Mouse (Mus musculus): ENCODE results near the gene Zfp11.

GRCm38 (mm10) chr5:129621361-129621760, 48.5 kb downstream of the Zfp11 start:
- TF ChIP-seq POLR2A (IDR thresholded peaks at IDR 0.05; ENCODE audit: low read depth, low read length), result no peak
- TF ChIP-seq CTCF (IDR thresholded peaks at IDR 0.05; ENCODE audit: borderline replicate concordance, insufficient read depth, low read length), result no peak

Data from embryonic fibroblast, embryonic 13.5 days (primary cell).